Mouse (Mus musculus) heart, postnatal 0 days (tissue): Measurements from ENCODE around the gene Zfhx3. TPM values are rescaled to one million over a fixed set of nuclear protein-coding genes. Genes with fewer than 3 reads are reported as not detected.

Experiments
- ATAC-seq: fragments of 200-750 bp; cut with Nextera tagmentation; 2 replicates; pipeline ENCODE4 v1.8.0; 2017; ENCODE audit warnings: low read depth, moderate number of reproducible peaks, moderate library complexity; ENCODE audit not compliant: insufficient read depth
- DNase-seq: peaks from one replicate; pipeline ENCODE4 v3.0.0-alpha.2; 2016; ENCODE audit warnings: low spot score
- H3K27ac ChIP-seq: fragments of 300-500 bp; sonication (generic); 2 replicates; pipeline ENCODE4 v1.5.1; 2014; ENCODE audit warnings: low read depth, mild to moderate bottlenecking
- H3K27me3 ChIP-seq: fragments of 300-500 bp; sonication (generic); 2 replicates; pipeline ENCODE4 v1.6.1; 2014; ENCODE audit warnings: low read length, mixed read lengths; ENCODE audit not compliant: control insufficient read depth, insufficient read depth
- H3K36me3 ChIP-seq: fragments of 300-500 bp; sonication (generic); replicated peaks from 2 replicates; pipeline ENCODE4 v1.6.1; 2014; ENCODE audit warnings: low read length, mixed read lengths; ENCODE audit not compliant: control insufficient read depth, insufficient read depth
- H3K4me1 ChIP-seq: fragments of 300-500 bp; sonication (generic); 2 replicates; pipeline ENCODE4 v1.6.1; 2014; ENCODE audit warnings: antibody characterized with exemption; ENCODE audit not compliant: control insufficient read depth, insufficient read depth
- H3K4me2 ChIP-seq: fragments of 300-500 bp; sonication (generic); 2 replicates; pipeline ENCODE4 v1.6.1; 2014; ENCODE audit warnings: low read depth, mild to moderate bottlenecking, low read length, moderate library complexity
- H3K4me3 ChIP-seq: fragments of 300-500 bp; sonication (generic); 2 replicates; pipeline ENCODE4 v1.5.1; 2014; ENCODE audit warnings: low read depth, low read length
- H3K9ac ChIP-seq: fragments of 300-500 bp; sonication (generic); replicated peaks from 2 replicates; pipeline ENCODE4 v1.6.1; 2014; ENCODE audit warnings: low read depth, low read length, mixed read lengths
- H3K9me3 ChIP-seq: fragments of 300-500 bp; sonication (generic); replicated peaks from 2 replicates; pipeline ENCODE4 v1.6.1; 2016; ENCODE audit warnings: low read length; ENCODE audit not compliant: control insufficient read depth
- CTCF ChIP-seq: IDR thresholded peaks from 2 replicates; pipeline ENCODE4 v1.5.1; 2016; ENCODE audit warnings: antibody characterized with exemption, control low read depth, low read depth
- EP300 ChIP-seq: IDR thresholded peaks from 2 replicates; pipeline ENCODE4 v1.6.1; 2016; ENCODE audit warnings: antibody characterized with exemption, low read depth
- whole genome bisulfite sequencing: fragments of 180-500 bp; shearing (Covaris S2); extraction: QIAGEN DNeasy Blood & Tissue Kit; methylation state at CpG from one replicate; pipeline ENCODE4 v1.1.7; 2014; 5-methylcytosine and 5-hydroxymethylcytosine counted together
- polyA plus RNA-seq: library from polyadenylated mRNA; unstranded; fragments of >200 nt; fragmentation: Nextera tagmentation; extraction: Ambion mirVana; gene quantifications from 2 replicates; pipeline ENCODE4 v1.2.1, GENCODE M21; 2015
- total RNA-seq: library from RNA; depleted of rRNA; stranded (reverse); fragments of >200 nt; gene quantifications from 2 replicates; pipeline ENCODE4 v1.2.3, GENCODE M21; 2014; ENCODE audit warnings: low replicate concordance

The Zfhx3 gene
- total and polyA plus RNA-seq, 2 experiments from 2014 or later, result 2.0 to 2.5 TPM

DNA sequence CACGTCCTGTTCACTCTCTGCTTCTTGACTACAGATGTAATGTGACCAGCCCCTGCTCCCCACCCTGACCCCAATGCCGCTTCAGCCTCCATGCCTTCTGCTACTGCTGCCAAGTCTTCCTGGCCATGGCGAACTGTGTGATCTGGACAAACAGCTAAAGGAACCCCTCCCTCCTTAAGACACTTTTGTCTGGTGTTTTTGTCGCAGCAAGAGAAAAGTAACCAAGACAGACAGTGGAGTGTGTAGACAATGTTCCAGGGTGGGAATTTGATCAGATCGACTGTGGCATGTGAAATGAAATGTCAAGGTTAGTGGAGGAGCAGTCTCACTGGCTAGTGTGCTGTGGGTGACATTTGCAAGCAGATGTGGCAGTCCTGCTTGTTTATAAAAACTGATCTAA lies 132.7 kb downstream of the Zfhx3 start:
- Histone ChIP-seq H3K9me3 (no peaks in the 10 kb centered on the region), H3K36me3 (no peaks in the 10 kb centered on the region), H3K27ac (no peak overlapping the region), H3K27me3 (no peaks in the 10 kb centered on the region), H3K4me1 (no peaks in the 10 kb centered on the region), H3K9ac (no peak overlapping the region), H3K4me3 (no peak overlapping the region), H3K4me2 (no peak overlapping the region)
- DNase-seq (no peak), ATAC-seq (no peak)
- no peak for TF ChIP-seq EP300
- 65% methylated on average over 5 of the region's 5 CpGs for WGBS

DNA sequence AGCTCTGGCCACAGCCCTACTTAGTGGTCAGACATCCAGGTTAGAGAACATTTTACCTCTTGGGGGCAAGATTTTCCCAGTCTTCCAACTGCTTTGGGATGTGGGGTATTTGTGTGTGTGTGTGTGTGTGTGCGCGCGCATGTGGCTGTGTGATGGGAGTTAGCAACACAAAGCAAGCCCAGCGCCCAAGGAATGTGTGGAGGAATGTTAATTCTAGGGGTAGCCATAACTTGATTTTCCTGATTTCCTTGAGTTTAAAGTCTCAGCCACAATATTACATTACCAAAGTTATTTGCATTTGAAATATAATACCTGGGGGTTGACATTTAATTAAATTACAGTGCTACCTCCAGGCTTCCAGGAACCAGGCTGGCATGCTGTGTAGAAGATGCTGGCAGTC lies 136.3 kb downstream of the Zfhx3 start:
- Histone ChIP-seq H3K9me3 (no peaks in the 10 kb centered on the region), H3K4me2 (no peak overlapping the region), H3K27ac (no peak overlapping the region), H3K4me3 (no peak overlapping the region), H3K9ac (no peak overlapping the region), H3K27me3 (no peaks in the 10 kb centered on the region), H3K36me3 (no peaks in the 10 kb centered on the region), H3K4me1 (no peaks in the 10 kb centered on the region)
- WGBS, result 95% methylated on average over 4 of the region's 4 CpGs
- ATAC-seq (no peak), DNase-seq (no peak)
- TF ChIP-seq CTCF, result no peak
- no peak for TF ChIP-seq EP300

DNA sequence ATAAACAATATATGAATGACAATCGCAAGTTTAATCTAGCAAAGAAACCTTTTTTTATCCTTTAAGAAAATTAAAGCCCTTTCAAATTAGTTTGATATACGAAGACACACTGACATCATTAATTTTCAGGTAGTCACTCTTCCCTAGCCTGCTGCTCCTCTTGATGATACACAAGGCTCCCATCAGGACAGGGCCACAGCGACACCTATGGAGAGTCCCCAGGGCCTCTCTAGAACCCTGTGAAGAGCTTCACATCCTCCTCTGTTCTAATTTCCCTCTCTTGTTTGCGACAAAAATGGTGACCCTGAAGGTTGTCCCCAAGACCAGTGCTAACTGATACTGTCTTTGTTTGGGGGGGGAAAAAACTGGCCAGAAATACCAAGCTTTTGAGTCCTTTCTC lies 144.5 kb downstream of the Zfhx3 start:
- Histone ChIP-seq H3K4me3 (no peak overlapping the region), H3K27ac (no peak overlapping the region), H3K4me2 (no peak overlapping the region), H3K36me3 (no peaks in the 10 kb centered on the region), H3K4me1 (no peaks in the 10 kb centered on the region), H3K27me3 (no peaks in the 10 kb centered on the region), H3K9ac (no peak overlapping the region), H3K9me3 (no peaks in the 10 kb centered on the region)
- 61% methylated on average over 4 of the region's 4 CpGs for WGBS
- ATAC-seq (no peak), DNase-seq (no peak)
- TF ChIP-seq EP300 (no peak), CTCF (no peak; the same call in 1 of the 2 replicates)

DNA sequence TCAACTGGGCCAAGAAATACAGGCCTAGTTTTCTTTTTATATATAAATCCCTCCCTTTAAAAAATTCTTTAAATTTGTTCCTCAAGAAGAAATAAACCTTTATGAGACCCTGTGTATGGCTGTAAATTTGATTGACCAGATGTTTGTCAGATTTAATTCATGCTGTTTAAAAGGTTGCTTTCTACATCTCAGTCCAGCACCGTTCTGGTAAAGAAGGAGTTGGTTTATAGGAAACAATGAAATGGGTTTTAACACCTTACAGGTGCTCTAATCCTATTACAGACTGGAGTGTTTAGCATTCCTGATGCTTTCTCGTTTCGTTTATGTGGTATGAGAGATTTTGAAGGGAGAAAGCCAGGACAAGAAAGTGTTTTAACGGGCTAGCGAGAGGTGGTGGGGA lies 147.2 kb downstream of the Zfhx3 start:
- no peaks in the 10 kb centered on the region for H3K4me1 ChIP-seq
- TF ChIP-seq CTCF (no peak), EP300 (no peak)
- no peaks in the 10 kb centered on the region for H3K36me3 ChIP-seq
- ATAC-seq, result no peak
- no peak overlapping the region for H3K4me3 ChIP-seq
- no peak overlapping the region for H3K4me2 ChIP-seq
- no peak overlapping the region for H3K27ac ChIP-seq
- WGBS, result 76% methylated on average over 5 of the region's 5 CpGs
- DNase-seq, result no peak
- H3K9ac ChIP-seq, result no peak overlapping the region
- no peaks in the 10 kb centered on the region for H3K9me3 ChIP-seq
- no peaks in the 10 kb centered on the region for H3K27me3 ChIP-seq

DNA sequence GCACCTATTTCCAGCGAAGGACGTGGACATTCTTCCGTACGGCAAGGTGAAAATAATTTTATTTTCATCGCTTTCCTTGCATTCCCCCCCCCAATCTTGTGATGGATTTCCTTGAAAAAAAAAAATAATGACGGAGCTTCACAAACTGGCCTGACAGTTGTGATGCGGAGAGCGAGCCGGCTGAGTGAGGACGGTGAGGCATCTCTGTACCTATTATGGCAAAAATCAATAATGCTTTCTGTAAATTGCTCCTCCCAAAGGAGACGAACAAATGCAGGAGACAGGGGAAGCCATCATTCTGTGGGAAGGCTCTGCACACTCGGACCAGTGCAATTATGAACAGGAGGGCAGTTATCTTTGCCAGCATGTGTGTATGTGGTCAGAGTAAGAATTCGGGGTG lies 156.2 kb downstream of the Zfhx3 start:
- H3K4me1 ChIP-seq, result no peaks in the 10 kb centered on the region
- ATAC-seq (no peak), DNase-seq (no peak)
- WGBS, result 82% methylated on average over 13 of the region's 13 CpGs
- no peak overlapping the region for H3K4me3 ChIP-seq
- H3K36me3 ChIP-seq, result no peaks in the 10 kb centered on the region
- H3K9me3 ChIP-seq, result no peaks in the 10 kb centered on the region
- H3K9ac ChIP-seq, result no peak overlapping the region
- H3K27me3 ChIP-seq, result no peaks in the 10 kb centered on the region
- H3K4me2 ChIP-seq, result no peak overlapping the region
- TF ChIP-seq CTCF (no peak), EP300 (no peak)
- no peak overlapping the region for H3K27ac ChIP-seq

DNA sequence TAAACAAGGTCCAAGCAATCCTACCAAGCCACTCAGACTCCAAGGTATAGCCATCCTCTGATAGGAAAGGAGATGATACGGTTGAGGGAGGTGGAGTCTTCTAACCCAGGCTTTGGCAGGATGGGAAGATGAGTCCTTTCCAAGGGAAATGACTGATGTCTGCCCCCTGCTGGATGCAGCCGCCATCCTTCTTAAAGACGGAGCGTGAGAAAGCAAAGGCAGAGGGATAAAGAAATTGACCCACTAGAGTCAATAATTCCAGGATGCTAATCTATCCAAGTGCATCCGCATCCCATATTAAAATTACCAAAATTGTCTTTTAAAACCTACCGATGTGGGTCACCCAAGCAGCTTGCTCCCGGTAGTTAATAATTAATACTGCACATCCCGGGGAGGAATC lies 158.7 kb downstream of the Zfhx3 start:
- Histone ChIP-seq H3K9me3 (no peaks in the 10 kb centered on the region), H3K27ac (no peak overlapping the region), H3K4me2 (no peak overlapping the region), H3K27me3 (no peaks in the 10 kb centered on the region), H3K36me3 (no peaks in the 10 kb centered on the region), H3K9ac (no peak overlapping the region), H3K4me3 (no peak overlapping the region), H3K4me1 (no peaks in the 10 kb centered on the region)
- peak; percentile 26; the same call in 1 of the 2 replicates for TF ChIP-seq CTCF
- no peak for TF ChIP-seq EP300
- 64% methylated on average over 8 of the region's 8 CpGs for WGBS
- no peak for DNase-seq
- ATAC-seq, result no peak
